Mouse (Mus musculus) CH12.LX (cell line): ENCODE results near the gene Dedd. TPM values are rescaled to one million over a fixed set of nuclear protein-coding genes. Genes with fewer than 3 reads are reported as not detected.
A peak's percentile ranks its signal among the peaks of the same experiment; 100 is the strongest.

Source experiments
- CTCF ChIP-seq, 2 experiments: IDR thresholded peaks in 1 of 2; conservative IDR thresholded peaks in 1 of 2; 2 replicates each; pipeline ENCODE4 v1.5.1; 2011 to 2012; ENCODE audit warnings: low read depth in 2 of 2, low read length in 2 of 2, improper control_type of control experiment in 1 of 2, inconsistent platforms in 1 of 2, mild to moderate bottlenecking in 1 of 2, moderate library complexity in 1 of 2
- ELF1 ChIP-seq: IDR thresholded peaks from 2 replicates; pipeline ENCODE4 v1.6.1; 2014; ENCODE audit warnings: low read depth, mild to moderate bottlenecking, inconsistent platforms, low read length, improper control_type of control experiment
- EP300 ChIP-seq: IDR thresholded peaks from 2 replicates; pipeline ENCODE4 v1.6.1; 2011; ENCODE audit warnings: low read length, improper control_type of control experiment
- MAX ChIP-seq: IDR thresholded peaks from 2 replicates; pipeline ENCODE4 v1.6.1; 2011; ENCODE audit warnings: low read length, improper control_type of control experiment
- MYC ChIP-seq: IDR thresholded peaks from 2 replicates; pipeline ENCODE4 v1.6.1; 2011; ENCODE audit warnings: low read depth, mild to moderate bottlenecking, improper control_type of control experiment, low read length
- NELFE ChIP-seq: IDR thresholded peaks from 2 replicates; pipeline ENCODE4 v1.6.1; 2011; ENCODE audit warnings: low read depth, low read length, improper control_type of control experiment
- TBP ChIP-seq: conservative IDR thresholded peaks from 2 replicates; pipeline ENCODE4 v1.6.1; 2011; ENCODE audit warnings: low read depth, low read length, improper control_type of control experiment
- TCF12 ChIP-seq: IDR thresholded peaks from 2 replicates; pipeline ENCODE4 v1.6.1; 2014; ENCODE audit warnings: low read depth, mild to moderate bottlenecking, inconsistent platforms, low read length, improper control_type of control experiment
- UBTF ChIP-seq: IDR thresholded peaks from 2 replicates; pipeline ENCODE4 v1.6.1; 2012; ENCODE audit warnings: low read depth, mild to moderate bottlenecking, inconsistent platforms, low read length, improper control_type of control experiment, moderate library complexity
- USF1 ChIP-seq: IDR thresholded peaks from 2 replicates; pipeline ENCODE4 v1.6.1; 2014; ENCODE audit warnings: low read depth, mild to moderate bottlenecking, inconsistent platforms, low read length, improper control_type of control experiment
- USF2 ChIP-seq: conservative IDR thresholded peaks from 2 replicates; pipeline ENCODE4 v1.6.1; 2011; ENCODE audit warnings: low read depth, low read length, improper control_type of control experiment
- ZKSCAN1 ChIP-seq: IDR thresholded peaks from 2 replicates; pipeline ENCODE4 v1.6.1; 2012; ENCODE audit warnings: low read depth, inconsistent platforms, low read length, improper control_type of control experiment, borderline replicate concordance
- polyA plus RNA-seq: library from polyadenylated mRNA; unstranded; fragments of >175 nt; gene quantifications from 2 replicates; pipeline ENCODE4 v1.2.1, GENCODE M21; 2012; ENCODE audit warnings: low read depth; ENCODE audit not compliant: insufficient read length
- total RNA-seq, 2 experiments: library from RNA; depleted of rRNA; stranded (reverse); fragments of 300-350 nt in 1 of 2; fragments of >200 nt in 1 of 2; gene quantifications; 2 replicates each; pipeline ENCODE4 v1.2.3; 2012 to 2014

The Dedd gene
- total and polyA plus RNA-seq, 3 experiments = 14.5 to 34.5 (median 21.5) TPM

DNA sequence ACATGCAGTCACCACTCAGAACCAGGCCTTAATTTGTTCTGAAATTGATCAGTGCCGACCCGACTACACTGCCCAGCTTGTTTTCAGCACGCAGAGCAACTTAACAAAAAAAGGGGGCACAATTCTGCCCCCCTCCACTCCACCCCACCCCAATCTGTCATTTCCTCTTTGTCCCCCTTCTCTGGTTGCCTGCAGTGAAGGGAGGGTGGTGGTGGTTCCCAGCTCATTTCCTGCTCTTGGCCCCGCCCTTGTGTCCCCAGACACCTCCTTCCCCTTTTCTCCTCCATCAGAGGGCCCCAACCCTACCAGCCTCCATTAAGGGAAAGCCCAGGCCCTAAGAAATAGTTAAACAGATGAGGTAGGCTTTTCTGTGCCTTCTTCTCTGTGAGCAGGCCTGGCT is 61.2 kb downstream of the Dedd start (continued):
- no peak for TF ChIP-seq ZKSCAN1
- TF ChIP-seq ELF1 = peak; percentile 72
- 0 out of 2 replicates have a peak, but pooled peaks have one; percentile 52 for TF ChIP-seq TBP
- no peak for TF ChIP-seq USF2
- no peak for TF ChIP-seq EP300
- no peak for TF ChIP-seq MAX
- TF ChIP-seq NELFE = 0 out of 2 replicates have a peak, but pooled peaks have one; percentile 24
- TF ChIP-seq UBTF = no peak
- 0 out of 2 replicates have a peak, but pooled peaks have one; percentile 4 for TF ChIP-seq MYC
- no peak for TF ChIP-seq CTCF (conservative IDR thresholded peaks at IDR 0.05 in 1 of 2, IDR thresholded peaks at IDR 0.05 in 1 of 2; ENCODE audit: low read depth in 2 of 2, low read length in 2 of 2)
- TF ChIP-seq USF1 = no peak
- TF ChIP-seq TCF12 = peak; percentile 40; the same call in 1 of the 2 replicates

Other genes starting within 250 kb of the Dedd start
Only the 20 nearest of the 25 such genes appear.
- gene Pcp4l1, start 132.9 kb upstream of the Dedd start, total RNA-seq (2012; rRNA removed) = not detected in 2 replicates
- not detected in 2 replicates for gene Pcp4l1, start 132.9 kb upstream of the Dedd start, total RNA-seq (2014; rRNA removed)
- not detected in 2 replicates for gene Pcp4l1, start 132.9 kb upstream of the Dedd start, polyA plus RNA-seq
- gene Nr1i3, start 115.2 kb upstream of the Dedd start, total RNA-seq (2012; rRNA removed) = 1.2 and 1.6 TPM in 2 replicates
- gene Nr1i3, start 115.2 kb upstream of the Dedd start, total RNA-seq (2014; rRNA removed) = not detected in 2 replicates
- 0.10 and 0.23 TPM in 2 replicates for gene Nr1i3, start 115.2 kb upstream of the Dedd start, polyA plus RNA-seq
- 37.1 and 37.6 TPM in 2 replicates for gene Tomm40l, start 106.6 kb upstream of the Dedd start, total RNA-seq (2012; rRNA removed)
- gene Tomm40l, start 106.6 kb upstream of the Dedd start, total RNA-seq (2014; rRNA removed) = 34.4 and 36.0 TPM in 2 replicates
- gene Tomm40l, start 106.6 kb upstream of the Dedd start, polyA plus RNA-seq = 24.7 and 32.8 TPM in 2 replicates
- 5.3 and 6.2 TPM in 2 replicates for gene Apoa2, start 104.1 kb upstream of the Dedd start, total RNA-seq (2012; rRNA removed)
- 3.0 and 3.7 TPM in 2 replicates for gene Apoa2, start 104.1 kb upstream of the Dedd start, total RNA-seq (2014; rRNA removed)
- 3.1 and 4.9 TPM in 2 replicates for gene Apoa2, start 104.1 kb upstream of the Dedd start, polyA plus RNA-seq
- 10.1 and 13.6 TPM in 2 replicates for gene Fcer1g, start 94.8 kb upstream of the Dedd start, total RNA-seq (2012; rRNA removed)
- 22.7 and 31.3 TPM in 2 replicates for gene Fcer1g, start 94.8 kb upstream of the Dedd start, total RNA-seq (2014; rRNA removed)
- gene Fcer1g, start 94.8 kb upstream of the Dedd start, polyA plus RNA-seq = 35.6 and 51.2 TPM in 2 replicates
- gene Adamts4, start 78.7 kb upstream of the Dedd start, total RNA-seq (2012; rRNA removed) = 0.13 and 0.25 TPM in 2 replicates
- gene Adamts4, start 78.7 kb upstream of the Dedd start, total RNA-seq (2014; rRNA removed) = 0.04 and 0.08 TPM in 2 replicates
- gene Adamts4, start 78.7 kb upstream of the Dedd start, polyA plus RNA-seq = 0.09 and 0.19 TPM in 2 replicates
- gene Ndufs2, start 77.8 kb upstream of the Dedd start, total RNA-seq (2012; rRNA removed) = 244 and 265 TPM in 2 replicates
- 239 and 242 TPM in 2 replicates for gene Ndufs2, start 77.8 kb upstream of the Dedd start, total RNA-seq (2014; rRNA removed)
- gene Ndufs2, start 77.8 kb upstream of the Dedd start, polyA plus RNA-seq = 242 and 264 TPM in 2 replicates
- 27.4 and 27.8 TPM in 2 replicates for gene B4galt3, start 58.8 kb upstream of the Dedd start, total RNA-seq (2012; rRNA removed)
- gene B4galt3, start 58.8 kb upstream of the Dedd start, total RNA-seq (2014; rRNA removed) = 18.3 and 19.3 TPM in 2 replicates
- gene B4galt3, start 58.8 kb upstream of the Dedd start, polyA plus RNA-seq = 23.1 TPM in 2 replicates
- gene Ppox, start 48.0 kb upstream of the Dedd start, total RNA-seq (2012; rRNA removed) = 12.4 and 13.6 TPM in 2 replicates
- 10.5 and 13.7 TPM in 2 replicates for gene Ppox, start 48.0 kb upstream of the Dedd start, total RNA-seq (2014; rRNA removed)
- 13.9 and 15.1 TPM in 2 replicates for gene Ppox, start 48.0 kb upstream of the Dedd start, polyA plus RNA-seq
- 13.1 and 14.2 TPM in 2 replicates for gene Usp21, start 41.2 kb upstream of the Dedd start, total RNA-seq (2012; rRNA removed)
- gene Usp21, start 41.2 kb upstream of the Dedd start, total RNA-seq (2014; rRNA removed) = 7.1 and 8.5 TPM in 2 replicates
- 34.3 and 37.6 TPM in 2 replicates for gene Usp21, start 41.2 kb upstream of the Dedd start, polyA plus RNA-seq
- gene Ufc1, start 34.1 kb upstream of the Dedd start, total RNA-seq (2012; rRNA removed) = 98.4 and 120 TPM in 2 replicates
- gene Ufc1, start 34.1 kb upstream of the Dedd start, total RNA-seq (2014; rRNA removed) = 115 and 121 TPM in 2 replicates
- gene Ufc1, start 34.1 kb upstream of the Dedd start, polyA plus RNA-seq = 71.4 and 76.2 TPM in 2 replicates
- 40.8 and 41.0 TPM in 2 replicates for gene Nit1, start 16.5 kb downstream of the Dedd start, total RNA-seq (2012; rRNA removed)
- 48.6 and 51.4 TPM in 2 replicates for gene Nit1, start 16.5 kb downstream of the Dedd start, total RNA-seq (2014; rRNA removed)
- gene Nit1, start 16.5 kb downstream of the Dedd start, polyA plus RNA-seq = 39.5 and 42.4 TPM in 2 replicates
- 25.2 and 28.2 TPM in 2 replicates for gene Pfdn2, start 16.5 kb downstream of the Dedd start, total RNA-seq (2012; rRNA removed)
- 32.3 and 33.0 TPM in 2 replicates for gene Pfdn2, start 16.5 kb downstream of the Dedd start, total RNA-seq (2014; rRNA removed)
- gene Pfdn2, start 16.5 kb downstream of the Dedd start, polyA plus RNA-seq = 292 and 408 TPM in 2 replicates
- gene Klhdc9, start 31.7 kb downstream of the Dedd start, total RNA-seq (2012; rRNA removed) = 0.08 and 0.13 TPM in 2 replicates
- not detected in 2 replicates for gene Klhdc9, start 31.7 kb downstream of the Dedd start, total RNA-seq (2014; rRNA removed)
- gene Klhdc9, start 31.7 kb downstream of the Dedd start, polyA plus RNA-seq = not detected in 2 replicates
- gene Nectin4, start 41.0 kb downstream of the Dedd start, total RNA-seq (2012; rRNA removed) = 2.1 and 2.7 TPM in 2 replicates
- 0.22 and 0.30 TPM in 2 replicates for gene Nectin4, start 41.0 kb downstream of the Dedd start, total RNA-seq (2014; rRNA removed)
- 0.49 and 0.52 TPM in 2 replicates for gene Nectin4, start 41.0 kb downstream of the Dedd start, polyA plus RNA-seq
- 70.8 and 81.4 TPM in 2 replicates for gene Arhgap30, start 59.8 kb downstream of the Dedd start, total RNA-seq (2012; rRNA removed)
- 52.0 and 55.9 TPM in 2 replicates for gene Arhgap30, start 59.8 kb downstream of the Dedd start, total RNA-seq (2014; rRNA removed)
- gene Arhgap30, start 59.8 kb downstream of the Dedd start, polyA plus RNA-seq = 78.5 and 85.0 TPM in 2 replicates
- 59.4 and 73.7 TPM in 2 replicates for gene Usf1, start 82.2 kb downstream of the Dedd start, total RNA-seq (2012; rRNA removed)
- 53.8 and 54.9 TPM in 2 replicates for gene Usf1, start 82.2 kb downstream of the Dedd start, total RNA-seq (2014; rRNA removed)
- 37.4 and 39.5 TPM in 2 replicates for gene Usf1, start 82.2 kb downstream of the Dedd start, polyA plus RNA-seq
- 2.5 and 2.6 TPM in 2 replicates for gene Tstd1, start 89.7 kb downstream of the Dedd start, total RNA-seq (2012; rRNA removed)
- gene Tstd1, start 89.7 kb downstream of the Dedd start, total RNA-seq (2014; rRNA removed) = 1.2 and 1.4 TPM in 2 replicates
- gene Tstd1, start 89.7 kb downstream of the Dedd start, polyA plus RNA-seq = 3.5 and 4.4 TPM in 2 replicates
- 1.6 and 1.8 TPM in 2 replicates for gene F11r, start 108.4 kb downstream of the Dedd start, total RNA-seq (2012; rRNA removed)
- gene F11r, start 108.4 kb downstream of the Dedd start, total RNA-seq (2014; rRNA removed) = 0.74 and 1.3 TPM in 2 replicates
- gene F11r, start 108.4 kb downstream of the Dedd start, polyA plus RNA-seq = 1.3 and 1.4 TPM in 2 replicates
- 5.4 and 5.9 TPM in 2 replicates for gene Alyref2, start 174.3 kb downstream of the Dedd start, total RNA-seq (2012; rRNA removed)
- 4.2 and 4.6 TPM in 2 replicates for gene Alyref2, start 174.3 kb downstream of the Dedd start, total RNA-seq (2014; rRNA removed)
- 4.9 and 5.3 TPM in 2 replicates for gene Alyref2, start 174.3 kb downstream of the Dedd start, polyA plus RNA-seq